Mouse (Mus musculus) heart, embryonic 11.5 days (tissue): ENCODE data around the gene Ralgapb. TPM values are rescaled to one million over a fixed set of nuclear protein-coding genes. Genes with fewer than 3 reads are reported as not detected.

ENCODE experiments used
- ATAC-seq: fragments of 200-750 bp; cut with Nextera tagmentation; replicated peaks from 2 replicates; pipeline ENCODE4 v1.8.0; 2017; ENCODE audit warnings: moderate library complexity; ENCODE audit not compliant: insufficient number of reproducible peaks, low FRiP score, low TSS enrichment
- H3K27ac ChIP-seq: fragments of 300-500 bp; sonication (generic); 2 replicates; pipeline ENCODE4 v1.5.1; 2014; ENCODE audit warnings: mild to moderate bottlenecking, low read depth, low read length
- H3K27me3 ChIP-seq: fragments of 300-500 bp; sonication (generic); 2 replicates; pipeline ENCODE4 v1.6.1; 2014; ENCODE audit warnings: mild to moderate bottlenecking, low read length, mixed read lengths; ENCODE audit not compliant: control insufficient read depth, insufficient read depth
- H3K36me3 ChIP-seq: fragments of 300-500 bp; sonication (generic); 2 replicates; pipeline ENCODE4 v1.6.1; 2014; ENCODE audit warnings: mild to moderate bottlenecking, low read length, moderate library complexity, mixed read lengths; ENCODE audit not compliant: control insufficient read depth, insufficient read depth
- H3K4me1 ChIP-seq: fragments of 300-500 bp; sonication (generic); 2 replicates; pipeline ENCODE4 v1.6.1; 2014; ENCODE audit warnings: low read length; ENCODE audit not compliant: control insufficient read depth, insufficient read depth
- H3K4me2 ChIP-seq: fragments of 300-500 bp; sonication (generic); 2 replicates; pipeline ENCODE4 v1.6.1; 2014; ENCODE audit warnings: mild to moderate bottlenecking, moderate library complexity
- H3K4me3 ChIP-seq: fragments of 300-500 bp; sonication (generic); 2 replicates; pipeline ENCODE4 v1.5.1; 2014; ENCODE audit warnings: low read depth, low read length
- H3K9ac ChIP-seq: fragments of 300-500 bp; sonication (generic); 2 replicates; pipeline ENCODE4 v1.6.1; 2014; ENCODE audit warnings: mild to moderate bottlenecking, low read depth, low read length, moderate library complexity
- H3K9me3 ChIP-seq: fragments of 300-500 bp; sonication (generic); replicated peaks from 2 replicates; pipeline ENCODE4 v1.6.1; 2016; ENCODE audit warnings: low read length; ENCODE audit not compliant: control insufficient read depth
- WGBS: fragments of 180-500 bp; shearing (Covaris S2); extraction: QIAGEN DNeasy Blood & Tissue Kit; methylation state at CpG from one replicate; pipeline ENCODE4 v1.1.7; 2014; ENCODE audit not compliant: insufficient replicate concordance; 5-methylcytosine and 5-hydroxymethylcytosine counted together
- polyA plus RNA-seq: library from polyadenylated mRNA; unstranded; fragments of >200 nt; fragmentation: Nextera tagmentation; extraction: Ambion mirVana; gene quantifications from 2 replicates; pipeline ENCODE4 v1.2.1, GENCODE M21; 2014

Ralgapb gene
- polyA plus RNA-seq, 1 experiment from 2014 or later, result 16.5 TPM

GRCm38 (mm10) chr2:158498457-158498856, 88.8 kb downstream of the Ralgapb start:
- peaks cover 9% of the 10 kb centered on the region; the same call in 1 of the 2 replicates for H3K36me3 ChIP-seq
- H3K9me3 ChIP-seq, result no peaks in the 10 kb centered on the region
- 76% methylated on average over 5 of the region's 5 CpGs for WGBS
- H3K4me2 ChIP-seq, result no peak overlapping the region
- no peaks in the 10 kb centered on the region for H3K27me3 ChIP-seq
- H3K4me1 ChIP-seq, result no peaks in the 10 kb centered on the region
- no peak overlapping the region for H3K9ac ChIP-seq
- no peak for ATAC-seq
- H3K4me3 ChIP-seq, result no peak overlapping the region
- H3K27ac ChIP-seq, result no peak overlapping the region

- no peak within 1 kb of the TSS for H3K4me2 ChIP-seq
- no peak within 1 kb of the TSS for H3K4me3 ChIP-seq
- H3K27me3 ChIP-seq, result no peaks in the 10 kb centered on the region
- H3K9ac ChIP-seq, result no peak within 1 kb of the TSS
- no peak within 1 kb of the TSS for H3K27ac ChIP-seq
- no peaks in the 10 kb centered on the region for H3K36me3 ChIP-seq
- WGBS, result 74% methylated on average over 11 of the region's 11 CpGs
- no peak for ATAC-seq
- no peaks in the 10 kb centered on the region for H3K4me1 ChIP-seq
- H3K9me3 ChIP-seq, result no peaks in the 10 kb centered on the region
These were observed 92.5 kb downstream of the Ralgapb start, which contains the start of gene Adig for GRCm38 (mm10) chr2:158501836-158502812. Adig (plus strand) TSS chr2:158502612.

GRCm38 (mm10) chr2:158503226-158503625, 93.6 kb downstream of the Ralgapb start:
- Histone ChIP-seq H3K27ac (no peak overlapping the region), H3K4me2 (no peak overlapping the region), H3K36me3 (no peaks in the 10 kb centered on the region), H3K9ac (no peak overlapping the region), H3K9me3 (no peaks in the 10 kb centered on the region), H3K4me3 (no peak overlapping the region), H3K27me3 (no peaks in the 10 kb centered on the region), H3K4me1 (no peaks in the 10 kb centered on the region)
- ATAC-seq, result no peak
- 78% methylated on average over 7 of the region's 7 CpGs for WGBS

- ATAC-seq, result no peak
- Histone ChIP-seq H3K9me3 (no peaks in the 10 kb centered on the region), H3K27me3 (no peaks in the 10 kb centered on the region), H3K4me2 (no peak overlapping the region), H3K9ac (no peak overlapping the region), H3K36me3 (no peaks in the 10 kb centered on the region), H3K4me3 (no peak overlapping the region), H3K27ac (no peak overlapping the region), H3K4me1 (no peaks in the 10 kb centered on the region)
- WGBS, result 74% methylated on average over 4 of the region's 4 CpGs
These were observed 94.0 kb downstream of the Ralgapb start for GRCm38 (mm10) chr2:158503671-158504070.

GRCm38 (mm10) chr2:158506475-158506874, 96.8 kb downstream of the Ralgapb start:
- WGBS, result 71% methylated on average over 5 of the region's 5 CpGs
- Histone ChIP-seq H3K27me3 (no peaks in the 10 kb centered on the region), H3K9me3 (no peaks in the 10 kb centered on the region), H3K4me1 (peaks cover 5% of the 10 kb centered on the region; the same call in 1 of the 2 replicates), H3K9ac (no peak overlapping the region), H3K4me3 (no peak overlapping the region), H3K4me2 (no peak overlapping the region), H3K27ac (no peak overlapping the region), H3K36me3 (no peaks in the 10 kb centered on the region)
- ATAC-seq, result no peak

- Histone ChIP-seq H3K9ac (no peak overlapping the region), H3K9me3 (no peaks in the 10 kb centered on the region), H3K36me3 (no peaks in the 10 kb centered on the region), H3K4me2 (no peak overlapping the region), H3K4me3 (no peak overlapping the region), H3K27ac (no peak overlapping the region), H3K4me1 (peaks cover 5% of the 10 kb centered on the region; the same call in 1 of the 2 replicates), H3K27me3 (no peaks in the 10 kb centered on the region)
- WGBS, result 86% methylated on average over 10 of the region's 10 CpGs
- ATAC-seq, result no peak
These were observed 97.4 kb downstream of the Ralgapb start for GRCm38 (mm10) chr2:158507046-158507445.

- peak; percentile 41; the same call in 1 of the 2 replicates for ATAC-seq
- whole genome bisulfite sequencing, result 54% methylated on average over 6 of the region's 6 CpGs
These were observed 101.0 kb downstream of the Ralgapb start for GRCm38 (mm10) chr2:158510665-158511064.

GRCm38 (mm10) chr2:158512528-158512927, 102.9 kb downstream of the Ralgapb start, which contains the start of gene Arhgap40:
Arhgap40 (plus strand) TSS chr2:158512796.
- Histone ChIP-seq H3K9ac (no peak within 1 kb of the TSS), H3K27me3 (no peaks in the 10 kb centered on the region), H3K4me1 (peaks cover 5% of the 10 kb centered on the region; the same call in 1 of the 2 replicates), H3K4me3 (no peak within 1 kb of the TSS), H3K36me3 (no peaks in the 10 kb centered on the region), H3K9me3 (no peaks in the 10 kb centered on the region), H3K4me2 (no peak within 1 kb of the TSS), H3K27ac (no peak within 1 kb of the TSS)
- no peak for ATAC-seq
- WGBS, result 80% methylated on average over 10 of the region's 10 CpGs

More at GRCm38 (mm10) chr2:158510665-158511064, 101.0 kb downstream of the Ralgapb start:
- Histone ChIP-seq H3K36me3 (no peaks in the 10 kb centered on the region), H3K4me3 (no peak overlapping the region), H3K4me1 (peaks cover 5% of the 10 kb centered on the region; the same call in 1 of the 2 replicates), H3K27ac (no peak overlapping the region), H3K9ac (no peak overlapping the region), H3K4me2 (no peak overlapping the region), H3K27me3 (no peaks in the 10 kb centered on the region), H3K9me3 (no peaks in the 10 kb centered on the region)
